Mouse (Mus musculus) cerebellum, adult 2 months (tissue): Measurements from ENCODE around the gene C1qtnf4.

ENCODE experiments used
- CTCF ChIP-seq: fragments of 200-500 bp; IDR thresholded peaks from 2 replicates; pipeline ENCODE4 v1.5.1; 2011; ENCODE audit warnings: low read depth, mild to moderate bottlenecking, control low read depth, low read length, moderate library complexity, borderline replicate concordance; ENCODE audit not compliant: insufficient read depth
- POLR2A ChIP-seq: fragments of 200-500 bp; IDR thresholded peaks from 2 replicates; pipeline ENCODE4 v1.6.1; 2011; ENCODE audit warnings: low read length, control low read depth, borderline replicate concordance; ENCODE audit not compliant: insufficient read depth

DNA sequence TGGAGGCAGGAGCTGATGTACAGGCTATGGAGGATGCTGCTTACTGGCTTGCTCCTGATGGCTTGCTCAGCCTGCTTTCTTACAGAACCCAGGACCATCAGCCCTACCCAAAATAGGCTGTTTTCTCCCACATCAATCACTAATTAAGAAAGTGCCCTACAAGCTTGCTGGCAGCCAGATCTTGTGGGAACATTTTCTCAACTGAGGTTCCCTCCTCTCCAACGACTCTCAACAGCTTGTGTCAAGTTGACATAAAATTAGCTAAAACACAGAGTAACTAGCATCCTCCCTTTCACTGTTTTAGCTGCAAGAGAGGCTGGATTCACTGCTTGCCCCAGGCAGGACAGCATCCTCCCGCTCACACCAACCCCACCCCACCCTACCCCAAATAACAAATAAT lies 3.8 kb upstream of the C1qtnf4 start:
- no peak for TF ChIP-seq CTCF
- no peak for TF ChIP-seq POLR2A
